Mouse (Mus musculus) adrenal gland, postnatal 14 days (tissue): ENCODE data around the gene Mgat4d. TPM values are rescaled to one million over a fixed set of nuclear protein-coding genes. Genes with fewer than 3 reads are reported as not detected.
A peak's percentile ranks its signal among the peaks of the same experiment; 100 is the strongest.
"Not testable (repeated sequence)": the region's sequence is repeated elsewhere in the genome, so short reads cannot be mapped to it uniquely, and the experiment has no call there.

Experiments
- DNase-seq: peaks from one replicate; pipeline ENCODE4 v3.0.0; 2021; ENCODE audit warnings: mixed read lengths
- long read RNA-seq, 2 experiments: library from polyadenylated mRNA; stranded (forward); transcript quantifications; one replicate each; pipeline ENCODE4 v2.0.0; 2021
- total RNA-seq: library from RNA; stranded (reverse); gene quantifications from 2 replicates; pipeline ENCODE4 v1.2.3, GENCODE M21; 2021

The Mgat4d gene
- total RNA-seq, result not detected in 2 replicates
- long read RNA-seq, experiment 1, result 0 reads
- long read RNA-seq, experiment 2, result 0 reads

DNA sequence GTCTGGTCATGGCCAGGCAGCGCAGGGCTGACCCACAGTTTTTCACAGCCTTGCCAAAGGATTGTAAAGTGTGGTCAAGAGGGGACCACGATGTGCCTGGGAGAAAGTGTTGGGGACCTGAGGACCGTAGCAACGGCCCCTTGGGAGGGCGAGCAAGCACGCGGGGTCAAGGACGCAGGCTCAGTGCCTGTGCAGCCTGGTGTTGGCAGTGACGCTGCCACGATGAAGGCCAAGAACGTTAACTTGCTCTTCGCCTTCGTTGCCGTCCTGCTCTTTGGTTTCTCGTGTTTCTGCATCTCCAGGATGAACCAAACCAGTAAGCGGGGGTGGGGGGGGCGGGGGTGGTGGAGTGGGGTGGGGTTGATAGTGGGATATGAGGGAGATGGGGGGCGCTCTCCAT is at the start of gene Mgat4d:
TSS of gene Mgat4d (plus strand) at position 209 of the 400 bp plus-strand sequence.
- DNase-seq, result no peak

DNA sequence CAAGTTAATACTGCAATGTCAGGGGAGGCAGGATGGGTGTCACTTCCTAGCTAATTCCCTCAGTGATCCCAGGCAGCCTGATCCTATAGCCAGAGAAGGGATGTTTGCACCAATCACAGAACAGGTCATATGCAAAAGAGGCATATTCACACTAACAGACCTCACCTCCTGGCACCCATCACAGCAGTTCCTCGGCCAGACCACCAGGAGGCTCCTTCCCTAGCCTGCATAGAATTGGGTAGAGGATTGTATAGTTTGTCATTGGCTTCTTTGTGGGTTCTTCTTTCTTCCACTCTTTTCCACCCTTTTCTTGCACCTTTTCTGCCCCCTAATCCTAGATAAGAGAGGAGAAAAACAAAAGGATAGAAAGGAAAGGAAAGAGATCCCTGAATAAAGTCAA is 48.1 kb upstream of the Mgat4d start:
- peak; percentile 43 for DNase-seq

DNA sequence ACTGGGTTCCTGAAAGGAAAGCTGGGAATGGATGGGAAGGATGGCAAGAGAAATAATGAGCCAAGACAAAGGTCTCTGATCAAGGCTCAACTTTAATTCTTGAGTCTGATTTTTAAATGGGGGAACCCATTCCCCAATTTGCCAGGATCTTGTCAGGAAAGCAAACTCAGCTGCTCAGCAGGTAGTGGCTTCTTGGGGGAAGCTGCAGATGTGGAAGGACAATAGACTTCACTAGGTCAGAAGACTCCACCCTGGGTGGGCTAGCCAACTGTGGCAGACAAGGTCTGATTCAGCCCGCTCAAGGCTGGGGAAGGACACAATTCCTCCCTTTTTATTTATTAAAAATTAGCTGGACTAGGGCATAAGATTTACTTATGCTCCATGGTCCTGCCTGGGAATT is 43.3 kb upstream of the Mgat4d start:
- DNase-seq, result no peak

DNA sequence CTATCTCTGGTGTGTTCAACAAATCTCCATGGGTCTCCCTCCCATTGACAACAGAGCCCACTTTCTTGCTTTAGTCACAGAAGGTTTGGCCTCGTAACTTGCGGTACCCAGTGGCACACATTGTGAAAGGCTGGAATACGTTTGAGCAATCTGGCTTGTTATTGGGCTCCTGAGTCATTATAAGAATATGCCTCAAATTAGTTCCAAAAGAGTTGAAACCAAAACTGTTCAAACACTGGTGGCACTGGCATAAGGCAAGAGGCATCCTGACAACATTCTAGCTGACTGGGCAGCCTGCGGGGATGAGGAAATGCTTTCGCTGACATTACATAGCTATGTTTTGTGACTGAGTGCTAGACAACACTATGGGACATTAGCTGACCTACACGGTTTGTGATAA is 38.4 kb upstream of the Mgat4d start:
- no peak for DNase-seq

DNA sequence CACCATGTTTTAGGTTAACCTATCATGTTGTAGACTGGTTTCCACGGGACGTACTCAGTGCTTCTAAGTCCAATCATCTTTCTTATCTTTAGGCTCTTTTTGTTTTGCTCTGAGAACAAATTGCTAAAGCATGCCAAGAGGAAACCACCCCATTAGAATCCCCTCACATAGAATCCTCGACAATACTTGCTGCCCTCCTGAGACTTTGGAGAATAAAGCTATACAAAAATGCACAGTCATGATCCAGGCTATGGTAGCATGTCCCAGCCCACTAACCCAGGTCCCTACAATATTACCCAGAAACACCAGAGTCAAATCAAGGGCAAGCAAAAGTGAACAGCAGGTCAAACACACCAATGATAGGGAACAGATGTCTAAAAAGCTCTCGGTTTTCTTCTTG is 33.2 kb upstream of the Mgat4d start:
- DNase-seq, result not testable (repeated sequence)

DNA sequence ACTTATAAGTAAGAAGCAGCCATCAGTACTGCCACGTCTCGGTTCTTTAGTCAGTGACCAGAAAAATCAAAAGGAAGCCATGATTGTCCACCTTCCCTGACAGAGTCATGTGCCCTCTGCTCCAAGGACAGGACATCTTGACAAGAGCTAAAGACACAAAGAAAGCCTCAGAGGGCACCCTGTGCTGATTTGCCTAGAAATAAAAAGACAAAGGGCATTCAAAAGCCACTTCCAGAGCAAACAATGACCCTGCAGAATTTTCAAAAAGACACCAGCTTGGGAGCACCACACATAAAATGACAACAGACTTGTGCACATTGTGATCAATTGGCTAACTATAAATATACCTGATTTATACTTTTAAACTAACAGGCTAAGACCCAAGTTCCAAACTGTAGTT is 32.6 kb upstream of the Mgat4d start:
- no peak for DNase-seq

DNA sequence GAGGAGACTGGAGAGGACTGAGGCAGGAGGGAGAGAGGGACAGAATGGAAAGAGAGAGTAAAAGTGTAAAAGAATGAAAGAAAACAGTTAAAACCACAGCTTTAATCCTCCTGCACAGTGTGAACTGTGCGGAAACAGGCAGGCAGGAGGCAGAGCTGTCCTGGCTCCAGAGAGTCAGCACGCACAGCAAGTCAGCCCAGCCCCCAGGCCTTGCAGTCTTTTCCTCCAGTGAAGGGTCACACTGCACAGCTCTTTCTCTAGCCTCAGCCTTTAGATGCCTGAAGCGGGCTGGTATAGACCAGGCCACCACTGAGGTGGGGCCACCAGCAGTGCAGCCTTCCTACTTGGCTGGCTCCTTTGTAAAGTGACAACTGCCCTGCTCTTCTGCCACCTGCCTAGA is 27.7 kb upstream of the Mgat4d start:
- no peak for DNase-seq

DNA sequence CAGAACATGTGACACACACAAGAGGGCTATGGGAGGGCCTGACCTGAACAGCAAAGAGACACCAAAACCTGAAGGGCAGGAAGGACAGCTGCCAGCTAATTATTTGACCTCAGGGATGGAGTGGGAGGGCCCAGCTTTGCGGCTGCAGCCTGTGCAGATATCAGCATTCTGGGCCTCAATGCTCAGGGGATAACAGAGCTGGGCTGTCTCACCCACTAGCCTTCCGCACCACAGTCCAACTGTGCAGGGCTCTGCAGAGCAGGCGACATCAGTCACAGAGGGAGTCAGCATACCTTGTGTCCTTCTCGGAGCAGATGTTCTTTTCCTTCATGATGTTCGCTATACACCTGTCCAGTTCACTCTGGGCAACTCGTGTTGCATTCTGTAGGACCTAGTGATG is 25.9 kb upstream of the Mgat4d start:
- peak; percentile 15 for DNase-seq

DNA sequence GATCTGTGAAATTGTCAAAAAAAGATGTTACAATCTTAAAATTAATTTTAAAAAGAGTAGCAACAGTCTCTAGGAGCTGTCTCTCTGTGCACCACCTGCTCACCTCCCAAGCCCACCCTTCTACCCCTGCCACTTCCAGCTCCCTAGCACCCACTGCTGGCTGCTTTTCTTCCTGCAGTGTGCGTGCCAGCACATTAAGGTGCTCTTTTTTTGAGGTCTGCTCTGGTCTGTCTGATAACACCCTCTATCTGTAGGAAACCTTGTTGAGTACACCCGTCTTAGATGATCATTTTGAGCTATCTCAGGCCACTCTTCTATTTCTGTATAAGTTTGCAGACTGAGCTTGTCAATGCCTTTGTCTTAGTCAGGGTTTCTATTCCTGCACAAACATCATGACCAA is 25.2 kb upstream of the Mgat4d start:
- DNase-seq, result no peak

DNA sequence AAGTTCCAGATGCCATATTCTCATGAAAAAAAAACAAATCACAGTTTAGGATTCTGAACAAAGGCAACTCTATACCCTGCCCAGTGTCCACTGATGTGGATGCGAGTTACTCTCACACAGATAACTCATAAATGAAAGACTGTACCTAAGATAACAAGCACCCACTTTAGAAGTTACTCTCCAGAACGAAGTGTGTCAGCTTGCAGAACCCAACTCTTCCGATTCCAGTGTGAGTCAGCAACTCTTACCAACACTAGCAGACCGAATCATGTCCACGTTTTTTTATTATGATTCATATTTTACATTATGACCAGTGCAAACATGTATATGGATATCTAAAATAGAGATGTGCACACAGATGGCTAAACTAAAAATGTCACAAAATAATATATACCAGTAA is 20.4 kb upstream of the Mgat4d start:
- no peak for DNase-seq

DNA sequence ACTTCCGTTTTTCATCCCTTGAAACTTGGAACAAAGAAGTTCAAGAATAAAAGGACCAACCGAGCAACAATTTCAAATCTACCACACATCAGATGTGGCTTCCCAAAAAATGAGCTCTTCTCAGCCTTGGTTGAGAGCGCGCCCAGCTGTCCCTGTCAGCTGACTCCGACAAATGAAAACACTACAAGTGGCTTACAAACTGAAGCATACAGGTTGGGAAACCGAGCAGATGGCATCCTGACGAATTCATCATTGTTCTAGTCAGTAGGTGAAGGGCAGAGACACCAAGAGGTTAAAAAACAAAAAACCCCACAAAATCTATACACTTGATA is 16.7 kb upstream of the Mgat4d start:
- peak; percentile 32 for DNase-seq

DNA sequence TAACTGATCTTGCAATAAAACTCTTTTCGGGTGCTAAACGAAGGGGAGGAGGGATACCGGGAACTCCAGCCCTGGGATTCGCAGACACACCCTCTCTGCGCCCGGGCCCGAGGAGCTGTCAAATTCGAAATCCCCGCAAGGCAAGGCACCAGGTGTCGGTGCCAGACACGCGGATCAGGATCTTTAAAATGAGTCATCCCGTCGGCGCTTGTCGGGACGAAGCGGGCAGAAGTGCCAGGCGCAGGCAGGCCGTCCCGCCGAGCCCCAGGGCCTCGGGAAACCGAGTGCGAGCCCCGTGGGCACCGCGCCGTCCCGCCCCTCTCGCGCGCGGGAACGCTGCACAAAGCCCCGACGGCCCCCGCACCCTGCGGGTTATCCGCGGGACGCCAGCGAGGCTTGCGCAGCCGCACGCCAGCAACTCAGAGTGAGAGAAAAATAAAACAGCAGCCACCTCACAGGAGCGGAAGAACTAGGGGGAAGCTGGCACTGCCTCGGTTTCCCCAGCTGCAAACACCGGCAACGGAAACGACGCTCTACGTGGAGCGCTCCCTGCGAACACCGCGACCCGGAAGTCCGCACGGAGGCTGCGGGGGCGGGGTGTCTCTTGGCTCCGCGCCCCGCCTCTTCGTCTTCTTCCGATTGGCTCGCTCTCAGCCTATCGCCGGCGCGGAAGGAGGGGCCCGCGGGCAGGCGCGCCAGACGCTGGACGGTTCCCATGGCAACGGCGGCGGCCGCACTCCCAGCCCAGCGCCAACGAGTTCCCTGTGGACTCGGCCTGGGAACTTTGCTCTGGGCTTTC is 16.2 kb upstream of the Mgat4d start, which contains the start of gene Elmod2:
TSS of gene Elmod2 (minus strand) at position 588 of the 799 bp plus-strand sequence.
- DNase-seq, result peak; percentile 99

DNA sequence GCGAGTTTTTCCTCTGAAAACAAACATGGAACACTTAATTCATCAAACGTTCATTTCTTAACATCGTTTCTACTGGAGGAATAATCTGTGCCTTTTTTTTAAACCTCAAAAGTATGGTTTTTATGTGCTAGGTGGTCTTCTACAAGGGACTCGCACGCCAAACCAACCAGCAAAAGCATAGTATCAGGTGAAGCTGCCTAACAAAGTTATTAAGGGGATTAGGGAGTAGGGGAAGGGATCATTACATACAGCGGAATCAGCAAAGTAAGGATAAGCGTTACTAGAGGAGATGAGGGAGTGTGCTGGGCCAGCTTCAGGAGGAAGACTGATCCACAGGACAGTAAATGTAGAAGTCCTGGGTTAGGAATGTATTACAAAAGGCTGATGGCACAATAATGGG is 15.4 kb upstream of the Mgat4d start:
- no peak for DNase-seq

DNA sequence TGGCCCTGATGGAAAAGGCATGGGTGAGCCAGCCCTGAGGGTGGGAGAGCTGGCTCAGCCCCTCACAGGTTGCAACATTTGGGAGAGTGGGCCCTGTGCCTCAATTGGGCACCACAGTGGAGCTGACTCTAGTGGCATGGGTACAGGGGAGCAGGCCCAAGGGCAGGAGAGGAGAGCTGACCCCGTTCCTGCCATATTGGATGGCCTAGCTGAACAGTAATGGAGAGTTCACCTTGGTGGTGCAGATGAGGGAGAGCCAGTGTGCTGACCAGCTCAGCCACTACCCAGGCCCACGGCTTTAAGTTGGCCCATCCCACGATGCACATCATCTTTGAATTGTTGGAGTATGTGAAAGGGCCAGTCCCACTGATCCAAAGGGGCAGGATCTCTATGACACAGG is 6.2 kb upstream of the Mgat4d start:
- no peak for DNase-seq

DNA sequence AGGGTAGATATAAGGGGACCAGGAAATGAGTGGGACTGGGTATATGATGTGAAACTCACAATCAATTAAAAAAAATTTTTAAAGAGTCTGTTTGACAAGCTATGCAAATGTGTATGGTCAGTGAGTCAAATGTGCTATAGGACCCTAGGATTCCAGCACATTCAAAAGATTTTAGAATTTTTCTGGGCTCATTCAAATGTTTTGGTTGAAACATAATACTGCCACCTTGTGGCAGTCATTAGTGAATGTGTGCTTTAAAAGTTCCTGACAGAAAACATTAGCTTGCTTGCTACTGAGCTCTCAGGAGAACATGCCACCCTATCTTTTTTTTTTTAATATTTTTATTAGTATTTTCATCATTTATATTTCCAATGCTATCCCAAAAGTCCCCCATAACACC is 5.6 kb upstream of the Mgat4d start:
- no peak for DNase-seq

DNA sequence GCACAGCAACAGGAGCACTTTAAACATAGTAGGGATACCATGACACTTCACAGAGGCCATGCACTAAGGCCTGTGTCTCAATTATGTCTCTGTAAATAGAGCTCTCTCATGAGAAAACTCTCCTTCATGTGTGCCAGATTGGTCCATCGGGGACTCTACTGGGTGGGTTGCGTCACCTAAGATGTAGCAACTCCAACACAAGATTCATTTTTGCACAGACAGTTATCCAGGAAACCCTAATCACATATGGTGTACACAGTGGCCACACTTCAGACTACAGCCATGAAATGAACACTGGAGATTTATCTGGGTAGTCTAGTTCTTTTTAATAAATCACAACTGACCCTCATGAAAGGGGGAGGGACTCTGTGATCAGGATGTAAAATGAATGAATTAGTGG is 3.0 kb downstream of the Mgat4d start:
- DNase-seq, result peak; percentile 40

DNA sequence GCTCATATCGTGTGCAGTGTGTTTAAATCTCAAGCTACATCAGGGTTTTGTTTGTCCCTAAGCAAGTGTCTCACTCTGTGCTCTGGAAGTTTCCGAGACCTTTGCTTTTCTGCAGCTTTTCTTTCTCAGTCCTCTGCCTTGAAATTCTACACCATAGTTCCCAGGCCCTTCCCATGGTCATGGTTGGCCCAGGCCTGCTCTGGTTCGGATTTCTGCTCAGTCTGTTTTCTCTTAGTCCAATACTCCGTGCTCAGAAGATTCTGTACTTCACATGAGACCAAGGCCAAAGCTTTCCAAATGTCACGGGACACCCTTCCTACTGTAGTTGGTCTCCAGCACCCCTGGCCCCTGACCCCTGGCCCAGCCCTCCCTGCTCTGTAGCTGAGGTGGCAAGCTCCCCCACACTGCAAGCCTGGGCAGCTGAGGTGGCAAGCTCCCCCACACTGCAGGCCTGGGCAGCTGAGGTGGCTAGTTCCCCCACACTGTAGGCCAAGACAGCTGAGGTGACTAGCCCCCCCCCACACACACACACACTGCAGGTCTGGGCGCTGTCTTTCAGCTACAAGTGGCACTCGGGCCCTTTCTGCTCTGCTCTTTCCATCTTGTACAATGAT is 15.0 kb downstream of the Mgat4d start:
- peak; percentile 9 for DNase-seq

DNA sequence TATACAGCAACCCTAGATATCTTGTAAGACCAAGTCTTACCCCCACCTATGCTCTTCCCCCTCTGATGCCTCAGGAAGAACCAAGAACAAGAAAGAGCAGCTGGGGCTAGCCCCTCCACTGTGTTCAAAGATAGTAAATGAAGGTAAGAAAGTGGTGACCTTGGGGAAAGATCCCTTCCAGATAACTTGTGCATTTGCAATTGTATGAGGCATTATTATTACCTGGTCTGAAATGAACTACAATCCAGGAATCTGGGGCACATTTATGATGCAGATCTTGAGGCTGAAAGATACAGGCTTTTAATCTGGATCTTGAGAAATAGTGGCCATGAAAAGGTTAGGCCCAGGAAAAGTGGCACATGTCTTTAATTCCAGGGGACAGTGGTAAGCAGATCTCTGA is 29.0 kb downstream of the Mgat4d start:
- no peak for DNase-seq

DNA sequence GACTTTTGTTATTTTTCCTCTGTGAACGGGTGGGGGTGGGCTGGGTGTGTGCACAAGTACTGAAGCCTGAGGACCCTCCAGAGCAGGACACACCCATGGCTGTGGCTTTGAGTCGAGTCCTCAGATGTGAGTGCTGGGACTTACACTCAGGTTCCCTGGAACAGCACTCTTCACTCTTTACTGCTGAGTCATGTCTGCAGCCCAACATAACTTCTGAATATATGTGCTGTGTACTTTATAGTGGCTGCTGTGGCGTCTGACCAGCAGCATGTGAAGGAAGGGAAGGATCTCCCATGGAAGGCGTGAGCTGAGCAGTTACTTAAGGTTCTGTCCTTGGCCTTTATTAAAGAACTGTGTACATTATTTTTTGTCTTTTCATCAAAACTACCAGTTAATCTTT is 31.9 kb downstream of the Mgat4d start:
- DNase-seq, result no peak

DNA sequence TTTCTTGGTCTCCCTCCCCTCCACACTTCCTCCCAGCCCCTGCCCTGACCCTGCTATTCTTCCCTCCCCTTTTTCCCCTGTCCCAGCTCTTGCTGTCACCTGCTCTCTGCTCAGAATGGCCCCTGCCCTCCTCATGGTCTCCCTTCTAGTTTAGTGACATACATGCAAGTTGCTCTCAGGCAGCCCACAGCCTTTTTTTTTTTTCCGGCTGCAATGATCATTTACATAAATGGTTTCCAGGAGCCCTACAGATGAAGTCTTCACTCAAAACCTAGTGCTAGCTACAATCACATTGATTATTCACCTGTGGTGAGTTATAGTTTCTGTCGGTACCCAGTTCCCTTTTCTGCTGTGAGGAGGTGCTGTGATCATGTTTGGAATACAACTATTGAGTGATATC is 32.7 kb downstream of the Mgat4d start:
- DNase-seq, result no peak

DNA sequence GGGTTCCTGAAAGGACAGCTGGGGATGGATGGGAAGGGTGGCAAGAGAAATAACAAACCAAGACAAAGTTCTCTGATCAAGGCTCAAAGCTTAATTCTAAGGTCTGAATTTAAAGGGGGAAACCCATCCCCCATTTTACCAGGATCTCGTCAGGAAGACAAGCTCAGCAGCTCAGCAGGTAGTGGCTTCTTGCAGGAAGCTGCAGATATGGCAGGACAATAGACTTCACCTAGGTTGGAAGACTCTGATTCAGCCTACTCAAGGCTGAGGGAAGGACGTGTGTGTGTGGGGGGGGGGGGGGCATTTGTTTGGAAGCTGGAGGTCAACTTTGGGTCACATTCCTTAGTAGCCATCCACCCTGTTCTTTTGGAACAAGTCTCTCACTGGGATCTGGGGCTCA is 34.6 kb downstream of the Mgat4d start:
- DNase-seq, result no peak

DNA sequence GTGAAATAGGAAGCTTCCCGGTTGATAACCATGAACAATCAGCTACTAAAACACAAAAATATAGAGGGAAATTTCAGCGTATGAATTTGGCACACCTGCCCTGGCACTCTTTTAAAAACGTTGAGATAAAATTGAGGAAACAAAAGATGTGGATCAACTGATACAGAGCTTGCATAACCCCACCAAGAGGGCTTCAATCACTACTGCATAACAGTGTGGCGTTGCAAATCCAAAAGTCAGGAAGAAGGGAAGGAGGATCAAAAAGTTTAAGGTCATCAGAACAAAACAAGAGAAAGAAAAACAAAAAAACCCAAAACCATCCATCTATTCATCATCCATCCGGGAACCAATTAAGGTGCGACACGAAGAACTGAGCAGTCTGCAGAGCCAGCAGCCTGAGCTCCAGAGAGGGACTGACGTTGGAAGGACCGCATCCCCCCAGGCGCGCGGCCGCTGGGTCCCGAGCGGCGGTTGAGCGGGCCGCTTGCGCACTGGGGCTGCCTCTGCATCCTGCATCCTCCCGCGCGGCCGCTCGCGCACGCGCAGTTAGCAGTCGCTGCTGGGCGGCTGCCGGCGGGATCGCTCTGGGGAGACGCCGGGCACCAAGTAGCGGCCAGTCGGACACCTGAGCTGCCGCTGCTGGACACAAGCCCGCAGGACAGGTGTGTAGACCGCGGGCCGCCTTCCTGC is 41.2 kb downstream of the Mgat4d start, which contains the start of gene Clgn:
TSS of gene Clgn (plus strand) at position 552 of the 690 bp plus-strand sequence.
- DNase-seq, result peak; percentile 72

DNA sequence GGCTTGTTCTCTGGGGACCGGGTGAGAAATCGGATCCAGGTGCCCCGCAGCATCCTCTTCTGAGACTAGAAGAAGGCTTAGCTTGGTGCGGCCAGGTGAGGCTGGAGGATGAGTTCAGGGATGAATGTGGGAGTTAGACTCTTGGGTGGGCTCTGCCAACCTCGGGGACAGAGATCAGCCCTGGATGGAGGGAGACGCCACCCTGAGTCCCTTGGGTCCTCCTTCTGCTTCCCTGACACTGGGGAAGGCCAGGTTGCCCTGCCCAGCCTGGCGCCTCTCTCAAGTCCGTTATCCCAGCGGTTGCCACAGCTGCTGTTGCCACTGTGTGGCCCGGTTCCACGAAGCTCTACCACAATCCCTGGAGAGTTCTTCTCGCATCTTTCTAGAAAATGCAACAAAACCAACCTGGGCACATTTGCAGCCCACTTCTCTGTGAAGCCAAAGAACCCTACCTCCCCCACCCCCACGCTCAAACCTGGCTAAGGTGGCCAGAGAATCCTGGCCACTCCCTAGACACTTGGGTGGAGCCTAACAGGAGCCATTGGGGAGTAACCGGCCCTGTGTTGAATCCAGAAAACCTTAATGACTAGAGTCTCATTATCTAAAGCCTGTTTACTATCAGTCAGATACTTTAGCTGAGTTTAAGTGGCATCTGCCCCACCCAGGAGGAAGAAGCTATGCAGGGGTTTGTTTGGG is 41.9 kb downstream of the Mgat4d start:
- no peak for DNase-seq
